Mouse (Mus musculus): ENCODE measurements around the gene Nr3c2.

GRCm38 (mm10) chr8:77282605-77283236 is 383.5 kb downstream of the Nr3c2 start:
- no peak for TF ChIP-seq MAFK (IDR thresholded peaks at IDR 0.05; ENCODE audit: insufficient read depth, low read depth, low read length)
- TF ChIP-seq ZNF384 (IDR thresholded peaks at IDR 0.05; ENCODE audit: low read depth, low read length), result no peak
- no peak for TF ChIP-seq ZC3H11A (IDR thresholded peaks at IDR 0.05; ENCODE audit: borderline replicate concordance, low read depth, low read length)
- no peak for TF ChIP-seq CHD2 (IDR thresholded peaks at IDR 0.05; ENCODE audit: low read depth, low read length)
- TF ChIP-seq HCFC1 (IDR thresholded peaks at IDR 0.05; ENCODE audit: borderline replicate concordance, insufficient read depth, low read length), result no peak
